Mouse (Mus musculus): ENCODE measurements around the gene Mrpl24. TPM values are rescaled to one million over a fixed set of nuclear protein-coding genes. Genes with fewer than 3 reads are reported as not detected.

The Mrpl24 gene
- polyA plus RNA-seq, 1 experiment from 2014 or later = 75.0 TPM

GRCm38 (mm10) chr3:87944838-87945600 lies 25.7 kb downstream of the Mrpl24 start:
- WGBS = 29% methylated on average over 4 of the region's 4 CpGs
- DNase-seq (ENCODE audit: low spot score) = peak; percentile 49
- Histone ChIP-seq H3K9me3 (replicated peaks) (no peaks in the 10 kb centered on the region), H3K27me3 (ENCODE audit: low read depth, poor library complexity, severe bottlenecking) (no peaks in the 10 kb centered on the region), H3K4me3 (peak overlapping the region; percentile 75), H3K4me1 (peaks cover 68% of the 10 kb centered on the region), H3K27ac (peak overlapping the region; percentile 93), H3K36me3 (peaks cover 51% of the 10 kb centered on the region)

- H3K9me3 ChIP-seq (replicated peaks) = no peaks in the 10 kb centered on the region
- no peaks in the 10 kb centered on the region for H3K27me3 ChIP-seq (ENCODE audit: low read depth, poor library complexity, severe bottlenecking)
- H3K4me1 ChIP-seq = peaks cover 77% of the 10 kb centered on the region
- peak; percentile 76 for DNase-seq (ENCODE audit: low spot score)
- H3K4me3 ChIP-seq = peak overlapping the region; percentile 75
- peak overlapping the region; percentile 93 for H3K27ac ChIP-seq
- peaks cover 44% of the 10 kb centered on the region for H3K36me3 ChIP-seq
- 6% methylated on average over 12 of the region's 12 CpGs for WGBS
Measured at GRCm38 (mm10) chr3:87945781-87946540, 26.7 kb downstream of the Mrpl24 start.

- Histone ChIP-seq H3K4me1 (peaks cover 83% of the 10 kb centered on the region), H3K9me3 (replicated peaks) (no peaks in the 10 kb centered on the region), H3K4me3 (peak overlapping the region; percentile 75), H3K36me3 (peaks cover 44% of the 10 kb centered on the region), H3K27ac (peak overlapping the region; percentile 93), H3K27me3 (ENCODE audit: low read depth, poor library complexity, severe bottlenecking) (no peaks in the 10 kb centered on the region)
- 7% methylated on average over 1 of the region's 1 CpGs for WGBS
- no peak for DNase-seq (ENCODE audit: low spot score)
Measured at GRCm38 (mm10) chr3:87946541-87946860, 27.2 kb downstream of the Mrpl24 start.

- no peaks in the 10 kb centered on the region for H3K27me3 ChIP-seq (ENCODE audit: low read depth, poor library complexity, severe bottlenecking)
- H3K27ac ChIP-seq = peak overlapping the region; percentile 93
- H3K4me1 ChIP-seq = peaks cover 90% of the 10 kb centered on the region
- H3K4me3 ChIP-seq = peak overlapping the region; percentile 75
- WGBS = 1% methylated on average over 26 of the region's 26 CpGs
- no peaks in the 10 kb centered on the region for H3K9me3 ChIP-seq (replicated peaks)
- H3K36me3 ChIP-seq = peaks cover 44% of the 10 kb centered on the region
- DNase-seq (ENCODE audit: low spot score) = peak; percentile 72
Measured at GRCm38 (mm10) chr3:87947056-87947810, 27.9 kb downstream of the Mrpl24 start.

- Histone ChIP-seq H3K9me3 (replicated peaks) (no peaks in the 10 kb centered on the region), H3K27ac (peak overlapping the region; percentile 93), H3K4me3 (peak overlapping the region; percentile 75), H3K36me3 (peaks cover 45% of the 10 kb centered on the region), H3K4me1 (peaks cover 96% of the 10 kb centered on the region), H3K27me3 (ENCODE audit: low read depth, poor library complexity, severe bottlenecking) (no peaks in the 10 kb centered on the region)
- peak; percentile 87 for DNase-seq (ENCODE audit: low spot score)
- WGBS = 1% methylated on average over 17 of the region's 17 CpGs
Measured at GRCm38 (mm10) chr3:87947811-87948199, 28.5 kb downstream of the Mrpl24 start.

- WGBS = under 1% methylated on average over 35 of the region's 35 CpGs
Measured at GRCm38 (mm10) chr3:87948378-87949265, 29.3 kb downstream of the Mrpl24 start, which contains the start of gene Crabp2. TSS of gene Crabp2 (plus strand) at chr3:87948666.

GRCm38 (mm10) chr3:87949266-87949954 lies 30.1 kb downstream of the Mrpl24 start:
- peak overlapping the region; percentile 75 for H3K4me3 ChIP-seq
- H3K27ac ChIP-seq = peak overlapping the region; percentile 93
- under 1% methylated on average over 16 of the region's 16 CpGs for WGBS
- H3K4me1 ChIP-seq = peaks cover 85% of the 10 kb centered on the region
- no peaks in the 10 kb centered on the region for H3K9me3 ChIP-seq (replicated peaks)
- H3K27me3 ChIP-seq (ENCODE audit: low read depth, poor library complexity, severe bottlenecking) = no peaks in the 10 kb centered on the region
- peaks cover 47% of the 10 kb centered on the region for H3K36me3 ChIP-seq
- peak; percentile 53 for DNase-seq (ENCODE audit: low spot score)

More at GRCm38 (mm10) chr3:87948378-87949265, 29.3 kb downstream of the Mrpl24 start, which contains the start of gene Crabp2:
- Histone ChIP-seq H3K36me3 (peaks cover 46% of the 10 kb centered on the region), H3K4me1 (peaks cover 93% of the 10 kb centered on the region), H3K4me3 (peak within 1 kb of the TSS; percentile 75), H3K27me3 (ENCODE audit: low read depth, poor library complexity, severe bottlenecking) (no peaks in the 10 kb centered on the region), H3K27ac (peak within 1 kb of the TSS; percentile 93), H3K9me3 (replicated peaks) (no peaks in the 10 kb centered on the region)
- peak; percentile 91 for DNase-seq (ENCODE audit: low spot score)

- DNase-seq (ENCODE audit: low spot score) = peak; percentile 61
- H3K4me1 ChIP-seq = peaks cover 79% of the 10 kb centered on the region
Measured at GRCm38 (mm10) chr3:87949955-87950515, 30.7 kb downstream of the Mrpl24 start.

GRCm38 (mm10) chr3:87951946-87952345 lies 32.6 kb downstream of the Mrpl24 start:
- peaks cover 62% of the 10 kb centered on the region for H3K4me1 ChIP-seq
- 15% methylated on average over 12 of the region's 12 CpGs for WGBS
- H3K4me3 ChIP-seq = peak overlapping the region; percentile 75
- H3K27me3 ChIP-seq (ENCODE audit: low read depth, poor library complexity, severe bottlenecking) = no peaks in the 10 kb centered on the region
- H3K27ac ChIP-seq = peak overlapping the region; percentile 57
- H3K9me3 ChIP-seq (replicated peaks) = no peaks in the 10 kb centered on the region
- no peak for DNase-seq (ENCODE audit: low spot score)
- peaks cover 47% of the 10 kb centered on the region for H3K36me3 ChIP-seq

More at GRCm38 (mm10) chr3:87949955-87950515, 30.7 kb downstream of the Mrpl24 start:
- 4% methylated on average over 13 of the region's 13 CpGs for whole genome bisulfite sequencing
- H3K4me3 ChIP-seq = peak overlapping the region; percentile 75
- H3K9me3 ChIP-seq (replicated peaks) = no peaks in the 10 kb centered on the region
- H3K27me3 ChIP-seq (ENCODE audit: low read depth, poor library complexity, severe bottlenecking) = no peaks in the 10 kb centered on the region
- H3K36me3 ChIP-seq = peaks cover 48% of the 10 kb centered on the region
- peak overlapping the region; percentile 93 for H3K27ac ChIP-seq

- H3K36me3 ChIP-seq = peaks cover 47% of the 10 kb centered on the region
- H3K4me1 ChIP-seq = peaks cover 60% of the 10 kb centered on the region
- H3K4me3 ChIP-seq = peak overlapping the region; percentile 75
- DNase-seq (ENCODE audit: low spot score) = peak; percentile 41
- H3K9me3 ChIP-seq (replicated peaks) = no peaks in the 10 kb centered on the region
- H3K27ac ChIP-seq = peak overlapping the region; percentile 57
- no peaks in the 10 kb centered on the region for H3K27me3 ChIP-seq (ENCODE audit: low read depth, poor library complexity, severe bottlenecking)
- WGBS = 3% methylated on average over 5 of the region's 5 CpGs
Measured at GRCm38 (mm10) chr3:87952440-87952839, 33.1 kb downstream of the Mrpl24 start.

GRCm38 (mm10) chr3:87958056-87958455 lies 38.8 kb downstream of the Mrpl24 start:
- no peak for DNase-seq (ENCODE audit: low spot score)
- Histone ChIP-seq H3K36me3 (peaks cover 23% of the 10 kb centered on the region), H3K9me3 (replicated peaks) (no peaks in the 10 kb centered on the region), H3K27ac (peak overlapping the region; percentile 71), H3K27me3 (ENCODE audit: low read depth, poor library complexity, severe bottlenecking) (no peaks in the 10 kb centered on the region), H3K4me3 (no peak overlapping the region), H3K4me1 (peaks cover 39% of the 10 kb centered on the region)
- WGBS = 4% methylated on average over 1 of the region's 1 CpGs

Data from limb, embryonic 10.5 days (tissue).